In the genomic region with DNA sequence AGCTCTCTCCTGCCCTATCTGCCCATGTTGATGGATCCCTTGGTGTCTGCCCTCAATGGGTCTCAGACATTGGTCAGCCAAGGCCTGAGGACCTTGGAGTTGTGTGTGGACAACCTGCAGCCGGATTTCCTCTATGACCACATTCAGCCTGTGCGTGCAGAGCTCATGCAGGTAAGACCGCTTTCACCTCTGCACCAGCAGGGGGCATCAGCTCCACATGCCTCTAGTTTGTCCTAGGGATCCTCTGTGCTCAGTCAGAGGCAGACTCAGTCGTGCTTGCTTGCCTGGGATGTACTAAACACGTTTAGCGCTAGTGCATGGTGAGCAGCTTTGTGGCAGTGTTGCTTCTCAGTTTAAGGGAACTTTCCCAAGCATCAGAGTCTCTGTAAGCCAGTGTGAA, we compare ENCODE assay signal across 8 mouse cellular contexts. TPM values are rescaled to one million over a fixed set of nuclear protein-coding genes. Genes with fewer than 3 reads are reported as not detected.
DNase-seq lines count a peak whose midpoint lies in the region; ATAC-seq and TF ChIP-seq lines count a peak whose summit lies in the region.

No protein-coding gene starts in this region.

- peak; percentile 22 for DNase-seq in cerebellum, adult 11 months
- DNase-seq in cerebellum, adult 9-11 months: no peak
- peak; percentile 39 for DNase-seq in neural tube, embryonic 11.5 days (ENCODE audit: low spot score)
- DNase-seq in neural tube, embryonic 10.5 days (ENCODE audit: extremely low spot score, low spot score): no peak
- DNase-seq in kidney, postnatal 36 days: peak; percentile 18 to 55
- DNase-seq in lung, postnatal 4 days: peak; percentile 17 to 33
- DNase-seq in gastrocnemius, postnatal 14 days: no peak

- no peak overlapping the region for H3K27ac ChIP-seq in neural tube, embryonic 11.5 days (ENCODE audit: low read depth, low read length)
- H3K27ac ChIP-seq in cortical plate, adult 2 months (ENCODE audit: insufficient read depth, low read length): no peak overlapping the region

- no peaks in the 10 kb centered on the region for H3K27me3 ChIP-seq in neural tube, embryonic 11.5 days (ENCODE audit: control insufficient read depth, insufficient read depth, low read length)

- H3K9ac ChIP-seq in neural tube, embryonic 11.5 days (ENCODE audit: low read length): no peak overlapping the region

- WGBS in neural tube, embryonic 11.5 days: 76% methylated on average over 6 of the region's 6 CpGs

- intact Hi-C loops in gastrocnemius, postnatal 14 days (cut with DNase I; ENCODE audit: low total_unique reads): loop anchor here (10.0 kb wide), 1 partner anchor 190 kb away; no protein-coding TSS in a partner anchor

- H3K4me2 ChIP-seq in neural tube, embryonic 11.5 days (ENCODE audit: low read depth): no peak overlapping the region

- no peaks in the 10 kb centered on the region for H3K4me1 ChIP-seq in neural tube, embryonic 11.5 days (ENCODE audit: control insufficient read depth, insufficient read depth, low read length)
- no peaks in the 10 kb centered on the region for H3K4me1 ChIP-seq in cortical plate, adult 2 months (ENCODE audit: control insufficient read depth, insufficient read depth, low read length)

- no peak for TF ChIP-seq POLR2A in cortical plate, adult 2 months (IDR thresholded peaks at IDR 0.05; ENCODE audit: extremely low read depth, insufficient read depth, low read length)

- TF ChIP-seq CTCF in cortical plate, adult 2 months (IDR thresholded peaks at IDR 0.05; ENCODE audit: extremely low read depth, insufficient read depth, low read length): peak; percentile 66

- ATAC-seq in neural tube, embryonic 11.5 days (ENCODE audit: insufficient read depth, low FRiP score, low TSS enrichment): no peak

- no peak overlapping the region for H3K4me3 ChIP-seq in neural tube, embryonic 11.5 days (ENCODE audit: low read depth, low read length)
- H3K4me3 ChIP-seq in cortical plate, adult 2 months (ENCODE audit: insufficient read depth, low read length): no peak overlapping the region

- peaks cover 56% of the 10 kb centered on the region for H3K36me3 ChIP-seq in neural tube, embryonic 11.5 days (ENCODE audit: control insufficient read depth, insufficient read depth, low read length)

- no peaks in the 10 kb centered on the region for H3K9me3 ChIP-seq in neural tube, embryonic 11.5 days (ENCODE audit: control insufficient read depth, low read length)

RNA-seq across cellular contexts. Expression of a gene that starts 27.2 kb away (rescaled TPM):
- polyA plus RNA-seq in neural tube, embryonic 11.5 days (2014; fragmentation: Nextera tagmentation; extraction: Ambion mirVana): 96.8 and 99.2 TPM in 2 replicates
- 159 and 160 TPM in 2 replicates for polyA plus RNA-seq in cortical plate, adult 2 months (2012; rRNA removed)
- 10 to 100 TPM; 30.6 to 33.9 TPM for total RNA-seq in gastrocnemius, postnatal 14 days (2021)

RNA-seq across cellular contexts. Expression of a gene that starts 33.1 kb away (rescaled TPM):
- 18.4 and 19.6 TPM in 2 replicates for polyA plus RNA-seq in neural tube, embryonic 11.5 days (2014; fragmentation: Nextera tagmentation; extraction: Ambion mirVana)
- polyA plus RNA-seq in cortical plate, adult 2 months (2012; rRNA removed): 117 and 126 TPM in 2 replicates
- total RNA-seq in gastrocnemius, postnatal 14 days (2021): not detected

Comparison
In these comparisons a context has a peak if more than half of its experiments do, and no peak if none do; other contexts are left out.
1. DNase-seq: peak in cerebellum, adult 11 months (single experiment), neural tube, embryonic 11.5 days (single experiment), kidney, postnatal 36 days (2 of 2) and lung, postnatal 4 days (2 of 2); none in cerebellum, adult 9-11 months (single experiment), neural tube, embryonic 10.5 days (single experiment) and gastrocnemius, postnatal 14 days (single experiment).